Mouse (Mus musculus): Measurements from ENCODE around the gene Bud31.
"Not testable (repeated sequence)": the region's sequence is repeated elsewhere in the genome, so short reads cannot be mapped to it uniquely, and the experiment has no call there.

The Bud31 gene

DNA sequence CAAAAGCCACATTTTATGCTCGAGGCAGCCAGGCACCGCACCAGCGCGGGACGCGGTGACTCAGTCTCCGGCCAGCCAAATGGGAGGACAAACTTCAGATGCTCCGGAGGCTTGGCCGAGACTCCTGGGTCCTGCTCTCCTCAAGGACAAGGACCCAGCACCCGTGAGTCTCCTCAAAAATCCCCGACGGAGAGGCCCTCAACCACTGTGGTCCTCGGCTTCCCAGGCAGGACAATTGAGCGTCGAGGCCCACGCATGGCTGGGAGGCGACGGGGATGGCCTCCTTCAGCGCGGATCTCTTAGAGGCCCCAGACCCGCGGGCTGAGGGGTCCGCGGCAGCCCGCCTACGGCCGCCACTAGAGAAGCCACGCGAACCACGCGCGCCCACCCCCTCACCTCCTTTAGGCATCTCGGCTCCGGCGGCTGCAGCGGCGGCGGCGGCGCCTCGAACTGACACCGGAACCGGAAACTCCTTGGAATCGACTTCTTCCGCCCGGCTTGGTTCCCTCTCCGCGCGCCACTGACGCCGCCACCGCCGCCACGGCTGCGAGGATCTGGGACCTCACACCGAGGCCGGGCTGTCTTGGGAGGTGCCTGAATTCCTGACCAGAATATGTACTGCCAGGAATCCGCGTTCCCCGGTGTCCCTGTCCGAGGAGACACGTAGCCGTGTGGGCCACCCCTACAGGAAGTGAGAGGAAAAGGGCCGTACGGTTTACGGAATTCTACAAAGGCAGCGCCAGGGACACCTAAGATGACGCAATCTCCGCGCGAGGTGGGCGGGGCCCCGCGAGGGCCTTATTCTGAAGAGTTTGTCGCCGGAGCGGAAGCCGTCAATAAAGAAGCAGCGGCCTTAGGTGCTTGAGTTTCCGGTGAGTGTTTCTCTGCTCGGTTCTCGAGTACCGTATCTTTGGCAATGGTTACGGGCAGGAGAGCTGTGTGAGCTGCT is at the start of gene Bud31, which contains the start of gene Pdap1:
Bud31 (plus strand) TSS at position 792 of the 949 bp plus-strand sequence.
Pdap1 (minus strand) TSS at position 668 of the 949 bp plus-strand sequence.
- peak; percentile 96 for DNase-seq (ENCODE audit: low read depth, low spot score)

DNA sequence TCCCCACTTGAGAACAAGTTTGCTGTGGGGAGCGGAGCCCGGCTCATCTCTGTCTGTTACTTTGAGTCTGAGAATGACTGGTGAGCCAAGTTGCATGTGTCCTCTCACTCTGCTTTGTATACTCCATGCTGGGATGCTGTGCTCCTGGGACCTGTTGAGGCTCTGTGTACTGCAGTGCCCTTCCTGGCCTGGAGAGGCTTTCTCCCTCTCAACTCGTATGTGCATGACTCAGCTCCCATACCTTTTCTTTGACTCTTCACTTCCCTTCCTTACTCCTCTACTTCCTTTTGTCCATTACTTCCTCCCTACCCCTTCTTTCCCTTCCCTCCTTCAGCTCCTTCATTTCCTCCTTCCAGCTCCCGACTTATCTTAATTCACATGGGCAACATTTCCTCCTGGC is 44.0 kb upstream of the Bud31 start:
- no peak for DNase-seq (ENCODE audit: low read depth, low spot score)

DNA sequence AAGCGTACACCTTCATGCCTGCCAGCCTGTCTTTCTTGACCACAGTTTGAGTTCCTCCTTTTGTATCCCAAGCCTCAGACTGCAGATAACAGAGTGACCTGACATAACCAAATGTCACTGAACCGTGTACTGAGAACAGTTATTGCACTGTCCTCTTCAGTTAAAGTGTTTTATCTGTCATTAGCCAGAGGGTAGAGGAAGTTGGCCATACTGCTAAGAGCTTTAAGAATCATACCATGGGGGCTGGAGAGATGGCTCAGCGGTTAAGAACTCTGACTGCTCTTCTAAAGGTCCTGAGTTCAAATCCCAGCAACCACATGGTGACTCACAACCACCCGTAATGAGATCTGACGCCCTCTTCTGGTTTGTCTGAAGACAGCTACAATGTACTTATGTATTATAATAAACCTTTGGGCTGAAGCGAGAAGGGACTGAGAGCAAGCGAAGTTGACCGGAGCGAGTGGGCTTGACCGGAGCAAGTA is 41.8 kb upstream of the Bud31 start:
- no peak for DNase-seq (ENCODE audit: low read depth, low spot score)

DNA sequence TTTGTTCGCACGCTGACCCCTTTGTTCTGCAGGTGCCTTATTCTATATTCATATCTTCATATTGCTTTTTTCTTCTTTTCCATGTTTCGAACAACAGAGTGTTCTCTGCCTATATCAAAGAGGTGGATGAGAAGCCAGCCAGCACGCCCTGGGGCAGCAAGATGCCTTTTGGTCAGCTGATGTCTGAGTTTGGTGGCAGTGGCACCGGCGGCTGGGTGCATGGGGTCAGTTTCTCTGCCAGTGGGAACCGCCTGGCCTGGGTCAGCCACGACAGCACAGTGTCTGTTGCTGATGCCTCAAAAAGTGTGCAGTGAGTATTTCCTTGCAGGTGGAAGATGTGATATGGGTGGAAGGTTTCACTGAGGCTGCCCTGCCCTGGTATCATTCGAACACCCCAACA is 39.2 kb upstream of the Bud31 start:
- DNase-seq (ENCODE audit: low read depth, low spot score), result no peak

DNA sequence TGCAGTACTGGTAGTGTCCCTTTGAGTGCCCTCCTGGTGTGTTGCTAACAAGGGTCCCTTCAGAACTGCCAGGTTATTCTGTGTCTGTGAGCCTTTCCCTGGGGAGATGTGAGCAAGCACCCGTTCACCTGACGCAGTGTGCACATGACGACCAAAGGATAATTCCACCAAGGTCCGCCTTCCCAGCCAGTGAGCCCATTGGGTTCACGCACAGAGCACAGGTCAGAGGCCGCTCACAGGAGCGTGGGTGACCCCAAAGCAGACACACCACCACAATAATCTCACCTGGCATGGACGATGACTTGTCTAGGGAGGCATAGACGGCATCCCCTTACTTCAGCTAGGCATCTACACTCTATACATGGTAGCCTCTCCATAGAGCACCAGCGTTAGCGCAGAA is 38.7 kb upstream of the Bud31 start:
- DNase-seq (ENCODE audit: low read depth, low spot score), result not testable (repeated sequence)

DNA sequence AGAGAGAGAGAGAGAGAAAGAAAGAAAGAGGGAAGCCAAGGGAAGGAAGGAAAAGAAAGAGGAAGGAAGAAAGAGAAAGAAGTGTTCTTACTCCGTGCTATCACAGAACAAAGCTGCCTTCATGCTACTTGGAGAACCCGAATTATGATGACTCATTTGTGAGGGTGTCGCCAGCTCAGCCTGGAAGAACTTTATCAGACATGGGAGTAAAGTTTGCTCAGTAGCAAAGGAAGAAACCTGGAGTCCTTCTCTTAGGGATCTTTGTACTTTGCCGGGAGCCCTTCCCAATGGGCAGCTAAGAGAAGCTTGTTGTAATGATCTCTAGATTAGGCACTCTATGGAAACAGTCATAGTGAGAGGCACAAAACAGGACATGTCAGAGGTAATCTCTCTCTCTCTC is 37.5 kb upstream of the Bud31 start:
- DNase-seq (ENCODE audit: low read depth, low spot score), result no peak

DNA sequence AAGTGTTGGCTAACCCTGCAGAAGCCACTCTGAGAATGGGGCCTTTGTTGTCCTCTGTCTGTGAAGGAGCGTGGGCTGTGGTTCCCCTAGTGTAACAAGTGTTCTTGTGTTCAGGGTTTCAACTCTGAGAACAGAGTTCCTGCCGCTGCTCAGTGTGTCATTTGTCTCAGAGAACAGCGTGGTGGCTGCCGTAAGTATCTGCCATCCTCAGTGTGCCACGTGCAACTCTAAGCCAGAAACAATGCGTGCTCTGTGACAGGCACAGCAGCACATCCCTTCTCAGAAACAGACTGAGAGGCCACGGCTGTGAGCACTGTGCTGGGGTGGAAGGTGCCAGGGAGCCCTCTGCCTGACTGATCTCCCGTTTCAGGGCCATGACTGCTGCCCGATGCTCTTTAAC is 35.8 kb upstream of the Bud31 start:
- DNase-seq (ENCODE audit: low read depth, low spot score), result no peak

DNA sequence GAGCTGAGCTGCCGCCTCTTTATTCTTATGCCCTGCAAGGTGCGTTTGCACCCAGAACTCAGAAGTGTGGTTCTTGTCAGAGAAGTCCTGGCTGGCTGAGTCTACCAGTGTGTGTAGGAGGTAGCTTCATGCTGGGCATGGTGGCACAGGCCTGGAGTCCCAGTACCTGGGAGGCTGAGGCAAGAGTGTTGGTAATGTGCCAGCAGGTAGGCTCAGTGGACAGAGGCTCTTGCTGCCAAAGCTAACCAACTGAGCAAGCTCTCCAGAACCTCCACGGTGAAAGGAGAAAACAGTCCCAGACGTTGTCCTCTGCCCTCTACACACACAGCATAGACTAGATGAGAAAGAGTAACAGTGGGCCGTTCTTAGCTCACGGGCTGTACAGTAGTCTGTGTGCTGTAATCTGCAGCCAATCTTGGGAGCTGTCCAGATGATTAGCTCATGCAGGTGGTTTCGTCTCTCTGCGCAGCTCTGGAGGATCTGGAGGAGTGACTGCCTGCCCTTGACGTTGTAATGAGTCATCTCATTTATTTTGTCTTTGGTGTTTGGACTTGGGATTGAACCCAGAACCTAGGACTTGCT is 34.4 kb upstream of the Bud31 start:
- no peak for DNase-seq (ENCODE audit: low read depth, low spot score)

DNA sequence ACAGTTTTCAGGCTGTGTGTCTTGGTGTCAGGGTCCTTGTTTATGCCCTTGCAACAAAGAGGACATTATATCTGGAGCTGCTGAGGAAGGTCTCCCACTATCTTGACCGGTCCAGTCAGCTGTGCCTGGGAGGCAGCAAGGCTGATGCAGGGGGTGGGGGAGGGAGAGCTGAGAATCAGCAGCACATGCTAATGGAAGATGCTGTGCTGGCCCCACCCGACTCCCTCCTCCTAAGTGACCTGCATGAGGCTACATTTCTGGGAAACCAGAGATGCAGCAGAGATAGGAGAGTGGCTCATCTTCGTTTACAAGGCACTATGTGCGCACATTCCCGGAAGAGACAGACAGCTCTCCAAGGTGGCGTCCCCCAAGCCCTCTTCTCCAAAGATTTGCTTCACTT is 29.8 kb upstream of the Bud31 start:
- no peak for DNase-seq (ENCODE audit: low read depth, low spot score)

DNA sequence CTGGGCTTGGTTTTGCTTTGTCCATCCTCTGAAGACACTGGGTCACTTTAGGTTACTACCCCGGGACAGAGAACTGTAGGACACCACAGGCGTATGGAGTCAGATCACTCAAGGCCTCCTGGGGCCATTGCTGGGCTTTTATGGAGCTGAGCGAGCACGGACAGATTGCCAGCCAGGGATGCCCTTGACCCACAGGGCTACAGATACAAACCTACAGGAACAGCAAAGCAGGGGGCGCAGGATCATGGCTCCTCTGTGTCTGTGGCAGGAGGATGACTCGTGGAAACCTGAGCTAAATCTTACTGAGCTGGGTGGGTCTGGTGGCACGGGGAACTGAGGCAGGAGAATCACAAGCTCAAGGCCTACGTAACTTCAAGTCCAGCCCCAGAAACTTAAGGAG is 27.6 kb upstream of the Bud31 start:
- DNase-seq (ENCODE audit: low read depth, low spot score), result no peak

DNA sequence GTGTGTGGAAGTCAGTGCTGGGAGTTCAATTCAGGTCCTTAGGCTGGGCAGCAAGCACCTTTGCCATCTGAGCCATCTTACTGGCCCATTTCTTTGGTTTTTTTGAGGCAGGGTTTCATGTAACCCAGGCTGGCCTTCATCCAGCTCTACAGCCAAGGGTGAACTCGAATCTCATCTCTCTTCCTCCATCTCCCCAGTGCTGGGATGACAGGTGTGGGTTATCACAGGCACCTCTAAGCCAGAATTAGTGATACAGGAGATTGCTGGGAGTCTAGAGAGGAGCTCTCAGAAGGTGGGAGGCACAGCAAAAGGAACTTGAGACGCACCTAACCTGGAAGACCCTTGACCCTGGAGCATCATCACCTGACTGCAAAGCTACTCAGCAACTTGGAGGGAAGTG is 26.7 kb upstream of the Bud31 start:
- DNase-seq (ENCODE audit: low read depth, low spot score), result no peak

DNA sequence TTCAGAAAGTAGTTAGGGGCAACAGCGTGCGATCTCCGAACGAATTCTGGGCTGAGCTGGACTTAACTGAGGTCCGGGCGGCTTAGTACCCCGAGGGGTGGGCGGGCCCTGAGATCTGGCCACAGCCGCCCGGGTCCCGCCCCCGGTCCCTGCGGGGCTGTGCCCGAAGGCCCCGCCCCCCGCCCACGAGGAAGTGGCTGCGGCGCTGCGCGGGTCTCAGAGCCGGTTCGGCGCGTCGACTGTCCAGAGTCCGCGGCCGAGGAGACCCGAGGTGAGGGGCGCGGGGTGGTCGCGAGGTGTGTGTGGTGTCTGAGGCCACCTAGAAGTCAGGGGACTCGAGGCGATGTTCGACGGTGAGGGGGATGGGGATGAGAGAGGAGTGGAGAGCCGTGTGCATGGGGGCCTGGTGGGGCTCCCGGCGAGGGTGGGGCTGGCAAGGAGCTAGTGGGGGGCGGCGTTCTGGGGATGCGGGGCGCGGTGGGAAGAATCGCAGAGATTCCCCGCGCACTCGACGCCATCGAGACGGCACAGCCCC is 26.0 kb upstream of the Bud31 start, which contains the start of gene Arpc1b:
Arpc1b (plus strand) TSS at position 145 of the 535 bp plus-strand sequence.
- DNase-seq (ENCODE audit: low read depth, low spot score), result peak; percentile 95

DNA sequence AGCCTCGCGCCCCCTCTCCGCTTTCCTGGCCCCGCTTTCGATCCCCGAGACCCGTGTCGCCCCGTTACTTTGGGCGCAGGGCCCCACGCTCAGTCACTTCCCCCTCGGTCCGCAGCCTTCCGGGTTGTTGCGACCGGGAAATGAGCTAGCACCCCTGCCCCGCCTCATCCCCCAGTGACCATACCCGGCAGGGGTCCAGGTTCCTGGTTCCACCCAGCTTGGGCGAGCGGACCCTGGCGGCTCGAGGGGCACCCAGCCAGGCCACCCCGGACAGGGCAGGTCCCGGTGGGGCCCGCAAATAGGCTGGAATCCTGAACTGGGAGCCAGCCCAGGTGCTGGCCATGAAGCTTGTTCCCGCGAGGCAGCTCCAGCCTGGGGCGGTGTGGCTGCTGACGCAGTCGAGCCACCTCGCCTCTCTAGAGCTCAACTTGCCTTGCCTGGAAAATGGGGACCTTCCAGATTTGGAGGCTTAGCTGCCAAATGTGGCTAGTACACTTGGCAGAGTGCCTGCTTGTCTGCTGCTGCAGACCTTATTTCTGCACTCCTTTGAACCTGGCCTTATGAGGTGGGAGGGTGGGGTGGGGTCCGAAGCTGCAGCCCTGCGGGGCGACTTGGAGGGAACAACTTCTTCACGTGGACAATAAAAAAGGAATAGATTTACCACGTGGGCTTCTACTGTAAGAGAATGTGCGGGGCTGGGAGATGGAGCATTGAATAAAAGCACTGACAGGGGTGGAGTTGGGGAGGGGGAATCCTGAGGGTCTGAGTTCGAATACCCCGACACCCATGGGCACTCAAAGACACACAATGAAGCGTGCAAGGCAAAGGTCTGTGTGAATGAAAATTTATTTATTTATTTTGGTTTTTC is 25.3 kb upstream of the Bud31 start:
- DNase-seq (ENCODE audit: low read depth, low spot score), result peak; percentile 74

DNA sequence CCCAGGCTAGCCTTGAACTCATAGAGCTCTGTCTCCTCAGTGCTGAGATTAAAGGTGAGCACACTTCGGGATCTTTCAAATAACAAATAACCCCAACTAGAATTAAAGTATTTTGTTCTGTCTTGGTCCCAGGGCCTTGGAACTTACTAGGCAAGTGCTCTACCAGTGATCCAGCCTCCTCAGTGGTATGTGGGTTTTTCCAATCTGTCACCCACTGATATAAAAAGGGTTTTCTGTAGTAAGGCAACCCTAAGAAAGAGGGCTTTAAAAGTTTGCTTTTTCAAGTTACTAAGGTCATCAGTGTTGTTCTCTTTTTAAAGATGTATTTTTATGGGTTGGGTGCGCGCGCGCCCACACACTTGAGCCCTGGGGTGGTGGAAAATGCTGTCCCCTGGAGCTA is 24.4 kb upstream of the Bud31 start:
- DNase-seq (ENCODE audit: low read depth, low spot score), result no peak

DNA sequence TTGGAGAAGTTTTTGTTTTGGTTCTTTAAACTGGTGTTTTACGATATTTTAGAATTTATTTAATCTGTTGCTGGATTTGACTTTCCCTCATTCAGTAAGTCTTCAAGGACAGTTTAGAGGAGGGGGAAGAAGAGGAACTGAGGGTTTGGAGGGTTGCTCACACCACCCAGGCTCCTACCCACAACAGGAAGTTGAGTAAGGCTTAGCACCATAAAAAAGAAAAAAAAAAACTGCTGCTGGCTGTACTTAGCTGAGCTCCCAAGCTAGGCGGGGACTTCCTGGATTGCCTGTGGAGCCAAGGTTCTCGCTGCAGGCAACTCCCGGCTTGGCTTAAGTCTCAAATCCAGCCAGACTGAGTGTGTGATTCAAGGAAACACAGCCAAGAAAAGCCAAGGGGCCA is 23.8 kb upstream of the Bud31 start:
- peak; percentile 54 for DNase-seq (ENCODE audit: low read depth, low spot score)

DNA sequence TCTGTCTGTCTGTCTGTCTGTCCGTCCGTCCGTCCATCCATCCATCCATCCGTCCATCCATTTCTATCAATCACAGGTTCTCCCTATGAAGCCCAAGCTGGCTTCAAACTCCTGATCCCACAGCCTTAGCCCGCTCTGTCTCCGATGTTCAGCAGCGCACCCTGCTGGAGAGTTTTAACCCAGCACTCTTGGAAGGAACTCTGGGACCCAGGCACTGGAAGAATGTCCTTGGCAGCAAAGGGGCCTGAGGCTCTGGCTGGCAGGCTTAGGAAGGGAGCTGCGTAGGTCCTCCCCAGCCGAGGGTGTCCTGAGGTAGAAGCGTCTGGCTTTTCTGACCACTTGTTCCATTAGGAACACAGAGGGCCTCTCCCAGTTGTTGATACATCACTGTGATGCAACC is 23.2 kb upstream of the Bud31 start:
- peak; percentile 93 for DNase-seq (ENCODE audit: low read depth, low spot score)

DNA sequence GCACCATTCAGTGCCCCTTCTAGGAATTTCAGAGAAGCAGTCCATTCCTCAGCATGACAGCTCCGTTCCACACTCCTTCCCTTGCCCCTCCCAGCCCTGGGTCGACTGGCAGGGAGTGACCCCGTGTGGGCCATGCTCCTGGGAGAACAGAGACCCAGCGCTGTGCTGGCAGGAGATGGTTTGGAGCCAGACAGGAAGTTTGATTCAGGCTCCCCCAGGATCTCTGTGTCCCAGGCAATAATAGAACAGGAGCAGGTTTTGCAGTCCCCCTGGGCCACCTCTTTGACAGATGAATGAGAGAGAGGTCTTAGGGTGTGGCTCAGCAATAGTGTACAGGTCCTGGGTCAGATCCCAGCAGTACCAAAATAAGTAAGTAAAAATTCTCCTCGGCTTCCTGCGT is 22.2 kb upstream of the Bud31 start:
- DNase-seq (ENCODE audit: low read depth, low spot score), result no peak

DNA sequence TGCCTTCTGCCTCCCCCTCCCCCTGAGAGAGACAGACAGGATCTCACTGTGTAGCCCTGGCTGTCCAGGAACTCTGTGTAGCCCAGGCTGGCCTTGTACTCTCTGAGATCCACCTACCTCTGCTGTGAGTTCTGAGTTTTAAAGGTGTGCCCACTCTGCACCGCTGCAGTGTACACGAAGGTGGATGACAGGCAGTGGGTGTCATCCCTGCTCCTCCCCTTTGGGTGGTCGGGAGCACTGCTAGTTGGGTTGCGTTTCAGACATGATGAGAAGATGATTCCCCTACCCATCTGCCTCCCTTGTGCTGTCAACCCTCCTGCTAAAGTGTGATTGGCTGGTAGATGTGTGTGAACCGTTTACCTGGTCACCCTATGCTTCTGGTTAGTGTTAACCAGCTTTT is 21.7 kb upstream of the Bud31 start:
- DNase-seq (ENCODE audit: low read depth, low spot score), result no peak

DNA sequence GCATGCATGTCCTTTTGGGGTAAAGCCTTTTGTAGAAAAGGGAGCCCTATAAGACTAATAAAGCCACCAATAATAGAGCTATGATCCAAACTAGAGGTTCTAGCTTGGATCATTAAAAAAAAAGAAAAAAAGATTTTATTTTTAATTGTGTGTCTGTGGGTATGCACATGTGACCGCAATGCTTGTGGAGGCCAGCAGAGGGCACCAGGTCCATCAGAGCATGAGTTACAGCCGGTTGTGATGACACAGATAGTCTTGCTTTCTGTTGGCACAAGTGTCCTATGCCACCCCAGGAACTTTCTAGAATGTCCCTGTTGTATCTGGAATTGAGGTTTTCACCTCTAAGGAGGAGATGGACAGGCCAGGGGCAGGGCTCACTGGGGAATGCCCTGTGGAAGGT is 20.8 kb upstream of the Bud31 start:
- DNase-seq (ENCODE audit: low read depth, low spot score), result peak; percentile 79

DNA sequence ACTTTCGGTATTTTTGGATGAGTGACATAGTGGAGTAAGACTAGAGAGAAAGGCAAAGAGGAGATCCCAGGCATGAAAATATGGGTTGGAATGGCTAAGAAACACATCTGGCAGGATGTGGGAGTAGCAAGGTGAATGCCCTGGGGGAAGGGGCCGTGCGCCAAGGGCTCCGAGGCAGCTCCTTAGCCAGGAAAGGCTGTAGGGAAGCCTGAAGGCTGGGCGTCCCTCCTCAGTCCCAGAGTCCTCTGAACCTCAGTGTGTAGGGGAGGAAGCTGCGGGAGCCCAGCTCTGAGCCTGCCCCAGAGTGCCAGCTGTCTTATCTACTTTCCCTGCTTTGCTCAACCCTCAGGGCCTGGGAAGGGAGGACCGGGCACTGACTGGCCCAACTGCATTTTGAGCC is 19.2 kb upstream of the Bud31 start:
- no peak for DNase-seq (ENCODE audit: low read depth, low spot score)

DNA sequence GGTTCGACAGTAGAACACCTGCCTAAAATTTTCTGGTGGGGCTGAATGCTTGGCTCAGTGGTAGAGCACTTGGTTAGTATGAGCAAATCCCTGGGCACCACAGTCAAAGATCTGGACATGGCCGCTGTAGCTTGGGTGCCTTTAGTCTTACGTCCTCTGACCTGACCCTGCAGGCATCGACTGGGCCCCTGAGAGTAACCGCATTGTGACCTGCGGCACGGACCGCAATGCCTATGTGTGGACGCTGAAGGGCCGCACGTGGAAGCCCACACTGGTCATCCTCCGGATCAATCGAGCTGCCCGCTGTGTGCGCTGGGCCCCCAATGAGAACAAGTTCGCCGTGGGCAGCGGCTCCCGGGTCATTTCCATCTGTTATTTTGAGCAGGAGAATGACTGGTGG is 16.8 kb upstream of the Bud31 start:
- DNase-seq (ENCODE audit: low read depth, low spot score), result no peak

DNA sequence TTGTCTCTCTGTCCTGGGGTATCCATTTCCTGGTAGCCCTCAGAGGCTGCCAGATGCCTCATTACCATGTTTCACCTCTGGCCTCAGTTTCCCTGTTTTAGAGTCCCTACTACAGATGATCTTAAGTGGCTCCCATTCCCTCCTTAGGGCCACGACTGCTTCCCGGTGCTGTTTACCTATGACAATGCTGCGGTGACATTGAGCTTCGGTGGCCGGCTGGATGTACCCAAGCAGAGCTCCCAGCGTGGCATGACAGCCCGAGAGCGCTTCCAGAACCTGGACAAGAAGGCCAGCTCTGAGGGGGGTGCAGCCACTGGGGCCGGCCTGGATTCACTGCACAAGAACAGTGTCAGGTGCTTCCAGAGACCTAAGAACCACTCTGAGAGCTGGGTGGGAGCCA is 13.6 kb upstream of the Bud31 start:
- no peak for DNase-seq (ENCODE audit: low read depth, low spot score)
